Mouse (Mus musculus): ENCODE results near the gene Myo1c. TPM values are rescaled to one million over a fixed set of nuclear protein-coding genes. Genes with fewer than 3 reads are reported as not detected.

Myo1c gene
- total RNA-seq, 1 experiment from 2014 or later, result 35.9 TPM

DNA sequence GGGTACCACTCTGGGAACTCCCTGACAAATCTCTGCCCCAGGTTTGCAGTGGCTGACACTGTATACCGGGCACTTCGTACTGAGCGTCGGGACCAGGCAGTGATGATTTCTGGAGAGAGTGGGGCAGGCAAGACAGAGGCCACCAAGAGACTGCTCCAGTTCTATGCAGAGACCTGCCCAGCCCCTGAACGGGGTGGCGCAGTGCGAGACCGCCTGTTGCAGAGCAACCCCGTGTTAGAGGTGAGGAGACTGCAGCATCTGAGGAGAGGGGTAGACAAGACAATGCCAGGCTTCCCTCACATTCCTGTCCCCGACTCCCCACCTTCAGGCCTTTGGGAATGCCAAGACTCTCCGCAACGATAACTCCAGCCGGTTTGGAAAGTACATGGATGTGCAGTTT is 8.0 kb downstream of the Myo1c start:
- no peak for ATAC-seq (replicated peaks in 1 of 2; ENCODE audit: insufficient read depth in 1 of 2, low FRiP score in 2 of 2, low TSS enrichment in 1 of 2, low read depth in 1 of 2, poor library complexity in 2 of 2, severe bottlenecking in 2 of 2)

DNA sequence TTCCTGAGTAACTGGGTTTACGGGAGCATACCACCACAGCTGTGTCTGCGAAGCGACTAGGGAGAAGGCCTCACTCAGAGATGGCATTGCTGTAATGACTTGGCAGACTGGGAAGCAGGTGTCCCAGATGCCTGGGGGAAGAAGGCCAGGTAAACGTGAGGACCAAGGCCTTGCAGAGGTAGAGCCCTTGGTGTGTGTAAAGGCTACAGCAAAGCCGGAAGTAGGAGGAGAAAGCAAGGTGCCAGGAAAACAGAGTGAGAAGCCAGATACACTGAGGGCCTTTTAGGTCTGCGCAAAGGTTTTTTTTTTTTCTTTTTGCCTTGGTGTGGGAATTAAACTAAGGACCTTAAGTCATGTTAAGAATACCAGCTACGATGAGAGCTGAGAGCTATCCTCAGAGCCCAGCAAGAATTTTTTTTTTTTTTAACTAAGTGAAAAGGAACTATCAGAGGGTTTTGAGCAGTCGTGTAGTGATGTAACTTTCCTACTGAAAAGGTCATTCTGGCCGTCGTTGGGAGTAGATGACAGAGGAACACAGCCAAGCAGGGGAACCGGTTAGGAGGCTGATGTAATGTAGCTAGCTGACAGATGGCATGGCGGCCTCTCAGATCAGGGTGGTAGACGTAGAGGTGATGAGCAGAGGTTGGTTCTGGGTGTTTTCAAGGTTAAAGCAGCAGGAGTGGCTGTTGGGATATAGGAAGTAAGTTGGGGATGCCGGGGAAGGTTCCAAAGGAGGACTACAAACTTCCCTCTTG is 8.9 kb downstream of the Myo1c start:
- ATAC-seq (replicated peaks in 1 of 2; ENCODE audit: insufficient read depth in 1 of 2, low FRiP score in 2 of 2, low TSS enrichment in 1 of 2, low read depth in 1 of 2, poor library complexity in 2 of 2, severe bottlenecking in 2 of 2), result no peak

- no peak for ATAC-seq (replicated peaks in 1 of 2; ENCODE audit: insufficient read depth in 1 of 2, low FRiP score in 2 of 2, low TSS enrichment in 1 of 2, low read depth in 1 of 2, poor library complexity in 2 of 2, severe bottlenecking in 2 of 2)
Measured at GRCm38 (mm10) chr11:75660081-75660590, 9.8 kb downstream of the Myo1c start.

GRCm38 (mm10) chr11:75660941-75661800 is 10.9 kb downstream of the Myo1c start:
- no peak for ATAC-seq (replicated peaks in 1 of 2; ENCODE audit: insufficient read depth in 1 of 2, low FRiP score in 2 of 2, low TSS enrichment in 1 of 2, low read depth in 1 of 2, poor library complexity in 2 of 2, severe bottlenecking in 2 of 2)

GRCm38 (mm10) chr11:75662131-75662530 is 11.8 kb downstream of the Myo1c start:
- no peak for ATAC-seq (replicated peaks in 1 of 2; ENCODE audit: insufficient read depth in 1 of 2, low FRiP score in 2 of 2, low TSS enrichment in 1 of 2, low read depth in 1 of 2, poor library complexity in 2 of 2, severe bottlenecking in 2 of 2)

DNA sequence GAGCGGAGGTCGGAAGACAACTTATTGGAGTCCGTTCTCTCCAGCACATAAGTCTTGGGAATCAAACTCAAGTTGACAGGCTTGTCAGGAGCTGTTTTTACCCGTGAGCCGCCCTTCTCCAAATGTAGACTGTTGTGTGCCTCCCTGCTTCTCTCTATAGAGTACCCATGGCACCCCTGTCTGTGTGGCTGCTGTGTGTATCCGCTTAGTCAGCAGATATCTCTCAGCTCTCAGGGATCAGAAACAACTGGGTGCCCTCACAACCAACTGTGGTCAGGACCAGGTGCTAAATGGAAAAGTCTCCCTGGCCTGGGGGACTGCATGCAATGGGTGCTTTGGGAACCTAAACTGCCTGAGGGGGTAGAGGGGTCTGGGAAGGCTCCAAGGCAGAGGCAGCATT is 16.0 kb downstream of the Myo1c start:
- ATAC-seq (replicated peaks in 1 of 2; ENCODE audit: insufficient read depth in 1 of 2, low FRiP score in 2 of 2, low TSS enrichment in 1 of 2, low read depth in 1 of 2, poor library complexity in 2 of 2, severe bottlenecking in 2 of 2), result no peak

DNA sequence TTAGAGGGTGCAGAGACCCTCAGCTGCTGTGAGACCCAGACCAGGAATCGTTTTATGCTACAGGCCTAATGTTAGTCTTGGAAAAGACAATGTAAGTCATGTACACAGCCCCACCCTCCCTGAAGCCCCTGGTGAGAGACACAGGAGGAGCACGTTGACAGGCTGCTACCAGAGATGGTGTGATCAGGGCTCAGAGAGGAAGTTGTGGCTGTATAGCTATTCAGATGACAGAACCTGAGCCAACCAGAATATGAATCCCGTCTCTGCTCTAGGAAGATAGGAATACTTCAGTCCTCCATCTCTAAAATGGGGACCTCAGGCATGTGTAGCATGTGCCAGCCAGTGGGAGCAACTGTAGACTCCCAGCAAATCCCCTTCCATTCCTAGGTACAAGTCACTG is 18.3 kb downstream of the Myo1c start:
- no peak for ATAC-seq (replicated peaks in 1 of 2; ENCODE audit: insufficient read depth in 1 of 2, low FRiP score in 2 of 2, low TSS enrichment in 1 of 2, low read depth in 1 of 2, poor library complexity in 2 of 2, severe bottlenecking in 2 of 2)

- peak; percentile 30 to 44; a peak in 2 of 4 replicates for ATAC-seq (replicated peaks in 1 of 2; ENCODE audit: insufficient read depth in 1 of 2, low FRiP score in 2 of 2, low TSS enrichment in 1 of 2, low read depth in 1 of 2, poor library complexity in 2 of 2, severe bottlenecking in 2 of 2)
Measured at GRCm38 (mm10) chr11:75669176-75669852, 19.0 kb downstream of the Myo1c start.

- no peak; a peak in 1 of 4 replicates for ATAC-seq (replicated peaks in 1 of 2; ENCODE audit: insufficient read depth in 1 of 2, low FRiP score in 2 of 2, low TSS enrichment in 1 of 2, low read depth in 1 of 2, poor library complexity in 2 of 2, severe bottlenecking in 2 of 2)
Measured at GRCm38 (mm10) chr11:75669853-75670200, 19.5 kb downstream of the Myo1c start.

DNA sequence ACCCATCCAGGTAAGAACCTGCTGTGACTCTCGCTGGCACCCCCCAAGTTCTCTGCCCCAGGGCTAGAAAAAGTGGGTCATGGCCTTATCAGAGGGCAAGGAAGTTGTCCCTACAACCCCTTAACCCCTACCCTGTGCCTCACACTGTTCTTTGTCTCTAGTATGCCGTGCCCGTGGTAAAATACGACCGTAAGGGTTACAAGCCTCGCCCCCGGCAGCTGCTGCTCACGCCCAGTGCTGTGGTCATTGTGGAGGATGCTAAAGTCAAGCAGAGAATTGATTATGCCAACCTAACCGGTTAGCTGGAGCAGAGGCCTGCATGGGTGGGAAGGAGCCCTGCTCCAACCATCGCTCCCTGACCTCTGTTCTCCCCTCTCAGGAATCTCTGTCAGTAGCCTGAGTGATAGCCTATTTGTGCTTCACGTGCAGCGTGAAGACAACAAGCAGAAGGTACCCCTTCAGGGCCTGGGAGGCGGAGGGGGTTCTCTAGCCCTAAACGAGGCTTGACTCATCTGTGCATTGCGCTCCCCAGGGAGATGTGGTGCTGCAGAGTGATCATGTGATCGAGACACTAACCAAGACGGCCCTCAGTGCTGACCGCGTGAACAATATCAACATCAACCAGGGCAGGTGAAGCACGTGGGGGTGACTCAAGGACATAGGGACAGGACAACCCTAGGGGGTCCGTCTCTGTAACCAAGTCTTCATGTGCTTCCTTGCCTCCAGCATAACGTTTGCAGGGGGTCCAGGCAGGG is 21.3 kb downstream of the Myo1c start:
- ATAC-seq (replicated peaks in 1 of 2; ENCODE audit: insufficient read depth in 1 of 2, low FRiP score in 2 of 2, low TSS enrichment in 1 of 2, low read depth in 1 of 2, poor library complexity in 2 of 2, severe bottlenecking in 2 of 2), result no peak

- no peak for ATAC-seq (replicated peaks in 1 of 2; ENCODE audit: insufficient read depth in 1 of 2, low FRiP score in 2 of 2, low TSS enrichment in 1 of 2, low read depth in 1 of 2, poor library complexity in 2 of 2, severe bottlenecking in 2 of 2)
Measured at GRCm38 (mm10) chr11:75673411-75673810, 23.1 kb downstream of the Myo1c start.

- no peak for ATAC-seq (replicated peaks in 1 of 2; ENCODE audit: insufficient read depth in 1 of 2, low FRiP score in 2 of 2, low TSS enrichment in 1 of 2, low read depth in 1 of 2, poor library complexity in 2 of 2, severe bottlenecking in 2 of 2)
Measured at GRCm38 (mm10) chr11:75674875-75675274, 24.6 kb downstream of the Myo1c start.

GRCm38 (mm10) chr11:75677881-75678746 is 27.8 kb downstream of the Myo1c start:
- no peak for ATAC-seq (replicated peaks in 1 of 2; ENCODE audit: insufficient read depth in 1 of 2, low FRiP score in 2 of 2, low TSS enrichment in 1 of 2, low read depth in 1 of 2, poor library complexity in 2 of 2, severe bottlenecking in 2 of 2)

DNA sequence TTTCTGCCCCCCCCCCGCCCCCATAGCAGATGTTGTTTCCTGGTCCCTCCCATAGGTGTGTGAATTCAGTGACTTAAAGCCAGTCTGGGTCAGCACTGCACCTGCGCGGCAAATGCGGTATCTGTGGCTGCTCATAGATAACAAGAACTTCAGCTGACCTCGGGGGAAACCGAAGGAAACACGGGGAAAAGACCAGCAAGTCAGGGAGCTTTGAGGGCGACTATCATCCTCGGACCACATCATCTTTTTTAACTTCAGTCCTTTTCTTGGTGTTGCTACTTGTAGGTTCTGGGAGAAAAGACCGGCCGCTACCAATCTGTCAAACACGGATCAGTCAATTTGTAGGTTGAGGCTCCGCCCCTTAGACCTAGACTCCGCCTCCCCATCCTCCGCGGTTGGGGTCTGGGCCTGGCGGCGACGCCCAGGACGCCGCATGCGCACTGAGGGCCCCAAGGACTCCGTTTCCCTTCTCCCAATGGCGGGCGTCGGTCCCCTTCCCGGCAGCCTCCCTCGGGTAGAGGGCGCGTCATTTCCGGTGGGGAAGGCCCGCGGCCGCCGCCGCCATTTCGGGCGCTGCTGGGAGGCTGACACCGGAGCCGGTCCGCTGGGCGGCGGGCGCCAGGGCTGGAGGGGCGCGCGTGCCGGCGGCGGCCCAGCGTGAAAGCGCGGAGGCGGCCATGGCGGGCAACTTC is 28.6 kb downstream of the Myo1c start, which contains the start of gene Crk:
TSS of gene Crk (plus strand) at position 513 of the 692 bp plus-strand sequence.
- peak; percentile 91 to 96 for ATAC-seq (replicated peaks in 1 of 2; ENCODE audit: insufficient read depth in 1 of 2, low FRiP score in 2 of 2, low TSS enrichment in 1 of 2, low read depth in 1 of 2, poor library complexity in 2 of 2, severe bottlenecking in 2 of 2)

DNA sequence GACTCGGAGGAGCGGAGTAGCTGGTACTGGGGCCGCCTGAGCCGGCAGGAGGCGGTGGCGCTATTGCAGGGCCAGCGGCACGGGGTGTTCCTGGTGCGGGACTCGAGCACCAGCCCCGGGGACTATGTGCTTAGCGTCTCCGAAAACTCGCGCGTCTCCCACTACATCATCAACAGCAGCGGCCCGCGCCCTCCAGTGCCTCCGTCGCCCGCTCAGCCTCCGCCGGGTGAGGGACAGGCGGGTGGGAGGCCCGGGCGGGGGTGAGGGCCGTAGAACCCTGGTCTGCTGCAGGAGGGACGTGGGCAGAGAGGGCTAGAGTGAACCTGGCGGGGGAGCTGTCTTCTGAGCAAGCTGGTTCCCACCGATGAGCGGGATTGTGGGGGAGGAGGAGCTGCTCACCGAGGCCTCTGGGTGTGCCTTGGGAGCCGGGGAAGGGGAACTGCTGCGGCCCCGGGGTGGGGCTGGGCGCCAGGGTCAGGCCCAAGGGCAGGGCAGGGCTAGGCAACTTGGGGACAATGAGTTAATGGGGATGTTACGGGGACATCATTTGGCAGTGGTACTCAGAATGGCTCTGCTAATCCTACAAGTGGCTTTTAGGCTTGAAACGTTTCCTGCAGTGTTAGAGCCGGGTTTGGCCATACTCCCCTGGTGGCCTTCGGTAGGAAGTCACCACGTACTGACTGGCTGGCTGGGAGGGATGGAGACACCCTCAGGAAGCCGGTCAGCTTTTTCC is 29.3 kb downstream of the Myo1c start:
- ATAC-seq (replicated peaks in 1 of 2; ENCODE audit: insufficient read depth in 1 of 2, low FRiP score in 2 of 2, low TSS enrichment in 1 of 2, low read depth in 1 of 2, poor library complexity in 2 of 2, severe bottlenecking in 2 of 2), result peak; percentile 51 to 53; a peak in 3 of 4 replicates
